Mouse (Mus musculus): ENCODE data around the gene Fgf3. TPM values are rescaled to one million over a fixed set of nuclear protein-coding genes. Genes with fewer than 3 reads are reported as not detected.
"Not testable (repeated sequence)": the region's sequence is repeated elsewhere in the genome, so short reads cannot be mapped to it uniquely, and the experiment has no call there.

Gene Fgf3
- polyA plus RNA-seq, 3 experiments from 2014 or later = not detected

DNA sequence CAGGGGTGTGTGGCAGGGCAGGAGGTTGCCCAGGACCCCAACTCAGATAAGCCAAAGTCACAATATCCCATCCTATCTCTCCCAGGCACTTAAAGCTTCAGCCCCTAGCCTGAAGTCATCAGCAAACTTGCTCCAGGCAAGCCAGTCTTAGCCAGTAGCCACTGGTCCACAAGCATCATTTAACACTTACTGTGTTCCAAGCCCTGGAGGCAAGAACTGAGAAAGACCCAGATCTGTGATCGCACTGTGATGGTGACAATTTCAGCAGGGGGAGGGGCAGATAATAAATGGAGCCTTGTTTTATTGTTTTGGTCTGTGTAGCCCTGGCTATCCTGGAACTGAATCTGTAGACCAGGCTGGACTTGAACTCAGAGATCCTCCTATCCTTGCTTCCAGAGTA, 20.8 kb downstream of the Fgf3 start:
- ATAC-seq = no peak

GRCm38 (mm10) chr7:144861056-144861768, 23.3 kb downstream of the Fgf3 start:
- ATAC-seq = no peak

DNA sequence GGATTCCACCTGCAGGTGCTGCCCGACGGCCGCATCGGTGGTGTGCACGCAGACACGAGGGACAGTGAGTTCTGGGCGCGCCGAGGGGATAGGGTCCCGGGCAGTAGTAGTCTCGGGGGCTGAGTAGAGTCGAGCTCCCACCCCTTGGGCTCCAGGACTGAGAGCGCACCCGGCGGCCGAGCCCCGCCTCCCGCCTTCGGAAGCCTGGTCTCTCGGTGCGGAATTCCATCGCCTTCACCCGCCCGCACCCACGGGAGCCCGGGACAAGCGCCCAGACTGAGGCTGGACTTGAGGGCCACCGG, 23.8 kb downstream of the Fgf3 start:
- no peak for ATAC-seq

DNA sequence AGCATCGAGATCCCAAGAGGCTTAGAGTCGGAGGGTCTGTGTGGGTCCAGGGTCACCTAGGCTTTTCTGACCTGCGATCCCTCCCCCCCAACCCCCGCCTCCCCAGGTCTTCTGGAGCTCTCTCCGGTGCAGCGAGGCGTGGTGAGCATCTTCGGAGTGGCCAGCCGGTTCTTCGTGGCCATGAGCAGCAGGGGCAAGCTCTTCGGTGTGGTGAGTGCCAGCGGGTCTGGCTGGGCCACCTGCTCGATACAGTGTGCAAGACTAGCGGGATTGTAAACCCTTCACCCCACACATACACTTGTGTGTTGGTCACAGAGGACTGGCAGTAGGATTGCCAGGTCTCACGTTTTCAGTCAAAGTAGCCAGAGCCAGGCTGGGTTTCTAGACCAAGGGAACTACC, 24.2 kb downstream of the Fgf3 start:
- no peak for ATAC-seq

DNA sequence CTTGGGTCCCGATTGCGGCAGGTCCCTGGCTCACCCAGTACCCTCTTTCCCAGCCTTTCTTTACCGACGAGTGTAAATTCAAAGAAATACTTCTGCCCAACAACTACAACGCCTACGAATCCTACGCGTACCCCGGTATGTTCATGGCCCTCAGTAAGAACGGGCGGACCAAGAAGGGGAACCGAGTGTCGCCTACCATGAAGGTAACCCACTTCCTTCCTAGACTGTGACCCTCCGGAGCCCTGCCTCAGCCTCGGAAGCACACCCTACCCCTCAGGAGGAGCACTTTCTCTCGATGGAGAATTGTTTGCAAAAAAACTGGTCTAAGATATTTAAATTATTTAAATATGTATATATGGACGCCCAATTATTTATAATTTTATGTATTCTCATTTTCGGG, 24.8 kb downstream of the Fgf3 start:
- no peak for ATAC-seq

GRCm38 (mm10) chr7:144863196-144863595, 25.3 kb downstream of the Fgf3 start:
- ATAC-seq = no peak

DNA sequence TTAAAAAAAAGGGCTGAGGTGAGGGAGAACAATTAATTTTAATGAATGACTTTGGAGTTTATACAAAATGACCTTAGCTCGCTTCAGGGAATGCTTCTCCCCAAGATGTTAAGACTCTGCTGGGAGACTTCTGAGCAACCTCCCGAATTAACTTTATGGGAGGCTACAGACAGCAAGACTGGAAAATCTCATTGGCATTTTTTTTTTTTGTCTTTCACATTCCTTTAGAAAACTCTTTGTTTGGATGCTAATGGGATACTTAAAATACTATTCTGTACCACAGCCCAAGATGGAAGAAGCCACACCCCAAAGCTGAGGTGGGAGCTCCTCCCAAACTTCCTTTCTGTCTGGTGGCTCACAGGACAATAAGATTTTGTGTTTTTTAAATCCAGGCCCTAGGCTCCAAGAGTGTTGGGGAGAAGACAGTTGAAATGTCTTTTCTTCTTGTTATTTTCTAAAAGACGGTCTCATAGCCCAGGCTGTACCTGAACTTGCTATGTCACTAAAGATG, 26.3 kb downstream of the Fgf3 start:
- ATAC-seq = no peak

DNA sequence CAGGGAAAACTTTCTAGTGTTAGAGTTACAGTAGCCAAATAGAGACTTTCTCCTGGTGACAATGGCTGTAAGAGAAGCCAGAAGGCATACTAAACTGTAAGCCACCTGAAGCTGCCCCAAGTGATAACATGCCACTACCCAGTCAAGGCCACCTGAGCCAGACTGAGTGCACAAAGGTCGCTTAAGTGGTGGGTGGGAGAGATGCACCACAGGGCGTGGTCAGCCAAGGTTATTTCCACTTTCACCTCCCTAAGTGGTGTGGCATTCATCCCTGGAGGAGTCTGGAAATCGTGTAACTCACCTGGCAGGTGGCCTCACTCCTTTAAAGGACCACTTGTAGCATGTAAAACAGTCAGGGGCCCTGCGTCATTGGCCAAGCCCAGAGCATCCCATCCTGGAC, 29.3 kb downstream of the Fgf3 start:
- no peak for ATAC-seq

- ATAC-seq = no peak
These were observed 29.7 kb downstream of the Fgf3 start for GRCm38 (mm10) chr7:144867602-144868001.

- ATAC-seq = no peak
These were observed 34.5 kb downstream of the Fgf3 start for GRCm38 (mm10) chr7:144872420-144872819.

DNA sequence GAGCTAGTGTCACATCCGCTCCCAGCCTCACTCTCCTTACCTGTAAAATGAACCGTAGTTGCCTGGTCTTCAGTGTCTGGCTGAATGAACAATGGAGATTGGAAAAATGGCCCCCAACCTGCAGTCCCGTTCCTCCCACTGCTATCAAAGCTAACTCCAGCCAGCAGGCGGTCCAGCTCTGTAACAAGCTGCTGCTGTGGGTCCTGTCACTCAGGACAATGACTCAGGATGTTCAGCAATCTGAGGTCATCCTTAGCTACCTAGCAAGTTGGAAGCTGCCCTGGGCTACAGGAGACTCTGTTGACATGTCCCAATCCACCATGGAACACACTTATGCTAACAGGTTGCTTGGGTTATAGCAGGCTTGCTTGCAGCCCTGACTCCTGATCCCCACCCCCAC, 35.3 kb downstream of the Fgf3 start:
- ATAC-seq = no peak

DNA sequence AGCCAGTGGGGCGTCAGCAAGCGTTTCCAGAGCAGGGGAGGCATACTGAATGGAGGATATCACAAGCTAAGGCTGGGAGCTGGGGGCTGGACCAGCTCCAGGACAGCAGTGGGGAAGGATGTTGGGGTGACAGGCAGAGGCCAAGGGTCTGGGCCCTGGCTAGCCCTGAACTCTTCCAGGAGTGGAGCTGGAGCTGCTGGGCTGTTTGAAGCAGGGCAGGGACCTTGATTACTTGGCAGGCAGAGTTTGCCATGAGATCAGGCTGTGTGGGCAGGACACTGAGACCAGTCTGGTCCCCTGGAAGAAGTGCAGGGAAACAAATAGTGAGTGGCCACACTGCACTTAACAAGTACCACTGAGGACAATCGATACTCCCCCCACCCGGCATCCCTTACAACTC, 36.3 kb downstream of the Fgf3 start:
- no peak for ATAC-seq

- ATAC-seq = no peak
These were observed 40.5 kb downstream of the Fgf3 start for GRCm38 (mm10) chr7:144878401-144878800.

- ATAC-seq = no peak
These were observed 45.2 kb downstream of the Fgf3 start for GRCm38 (mm10) chr7:144883106-144883505.

GRCm38 (mm10) chr7:144887672-144888071, 49.8 kb downstream of the Fgf3 start:
- no peak for ATAC-seq

DNA sequence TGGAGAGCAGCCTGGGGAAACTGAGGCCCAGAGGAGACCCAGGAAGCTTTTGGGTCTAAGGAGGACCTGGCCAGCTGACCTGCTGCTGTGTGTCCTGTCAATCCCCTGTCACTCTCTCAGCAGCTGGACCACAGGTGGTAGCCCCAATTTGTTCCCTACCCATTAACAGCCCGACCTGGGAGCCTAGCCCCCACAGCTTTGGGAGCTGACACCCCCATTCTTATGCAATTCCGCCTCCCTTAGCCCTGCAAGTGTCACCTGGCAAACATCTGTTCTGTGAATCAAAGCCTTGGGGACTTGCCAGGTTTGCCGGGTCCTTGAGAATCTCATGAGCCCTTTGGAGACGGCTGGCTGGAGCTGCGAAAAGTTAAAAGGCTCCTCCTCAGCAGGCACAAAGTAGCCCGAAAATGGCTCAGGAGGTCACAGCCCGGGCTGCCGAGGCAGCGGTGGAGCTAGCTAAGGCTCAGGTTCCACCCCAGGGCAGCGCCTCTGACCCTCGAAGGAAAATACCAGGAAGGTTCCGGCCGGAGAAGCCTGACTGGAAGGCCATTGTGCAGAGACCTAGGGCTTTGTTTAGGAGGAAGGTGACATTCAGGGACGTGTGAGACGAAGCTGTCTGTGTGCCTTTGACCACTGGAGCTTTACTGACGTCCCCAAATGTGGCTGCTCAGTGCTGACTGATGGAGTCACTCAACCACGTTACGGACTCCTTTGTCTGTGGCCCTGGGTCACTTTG, 50.8 kb downstream of the Fgf3 start:
- no peak for ATAC-seq

DNA sequence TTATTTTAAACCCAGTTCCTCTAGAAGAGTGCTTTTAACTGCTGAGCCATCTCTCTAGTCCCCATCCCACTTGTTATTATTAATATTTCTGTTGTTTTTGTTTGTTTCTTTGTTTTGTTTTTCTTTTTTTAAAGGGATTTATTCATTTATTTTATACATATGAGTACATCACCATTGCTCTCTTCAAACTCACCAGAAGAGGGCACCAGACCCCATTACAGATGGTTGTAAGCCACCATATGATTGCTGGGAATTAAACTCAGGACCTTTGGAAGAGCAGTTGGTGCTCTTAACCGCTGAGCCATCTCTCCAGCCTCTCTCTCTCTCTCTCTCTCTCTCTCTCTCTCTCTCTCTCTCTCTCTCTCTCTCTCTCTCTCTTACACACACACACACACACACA, 52.8 kb downstream of the Fgf3 start:
- not testable (repeated sequence) for ATAC-seq

DNA sequence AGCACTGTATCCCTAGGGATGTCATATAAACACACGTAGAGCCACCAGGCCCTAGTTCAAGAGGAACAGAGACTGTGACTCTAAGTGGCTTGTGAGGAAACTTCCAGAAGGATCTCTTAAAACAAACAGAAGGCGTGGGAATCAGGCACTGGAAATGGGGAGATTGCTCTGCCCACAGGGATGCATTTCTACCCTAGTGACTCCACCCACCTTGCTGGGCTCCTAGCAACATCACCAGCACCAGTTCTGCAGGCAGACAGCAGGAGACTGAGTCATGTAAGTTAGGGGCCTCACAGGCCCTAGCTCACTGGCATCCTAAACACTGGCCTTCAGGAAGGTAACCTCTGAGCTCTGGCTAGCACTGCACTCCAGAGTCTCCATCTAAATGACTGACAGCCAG, 54.0 kb downstream of the Fgf3 start:
- no peak for ATAC-seq

GRCm38 (mm10) chr7:144892322-144892721, 54.4 kb downstream of the Fgf3 start:
- ATAC-seq = no peak

Other genes with a start within 250 kb of the Fgf3 start
- gene Ano1, start 86.1 kb upstream of the Fgf3 start, polyA plus RNA-seq (2017; shearing (Covaris generic)) = not detected
- not detected for gene Fgf4, start 9.3 kb downstream of the Fgf3 start, polyA plus RNA-seq (2017; shearing (Covaris generic))
- not detected for gene Fgf15, start 58.4 kb downstream of the Fgf3 start, polyA plus RNA-seq (2017; shearing (Covaris generic))
- gene LTO1, start 77.0 kb downstream of the Fgf3 start, polyA plus RNA-seq (2017; shearing (Covaris generic)) = 10 to 100 TPM; 27.4 to 42.5 (median 30.4) TPM
- 1 to 10 TPM; 1.2 to 1.8 (median 1.5) TPM for gene Ccnd1, start 101.8 kb downstream of the Fgf3 start, polyA plus RNA-seq (2017; shearing (Covaris generic))